Mouse (Mus musculus) 3134 (cell line): ENCODE measurements around the gene Slc35e4.
A peak's percentile ranks its signal among the peaks of the same experiment; 100 is the strongest.

ENCODE experiments used
- DNase-seq: peaks from one replicate; pipeline ENCODE4 v3.0.0-alpha.2; 2011; ENCODE audit warnings: low spot score; ENCODE audit not compliant: insufficient read length; ENCODE audit errors: extremely low read depth

Slc35e4 gene

DNA sequence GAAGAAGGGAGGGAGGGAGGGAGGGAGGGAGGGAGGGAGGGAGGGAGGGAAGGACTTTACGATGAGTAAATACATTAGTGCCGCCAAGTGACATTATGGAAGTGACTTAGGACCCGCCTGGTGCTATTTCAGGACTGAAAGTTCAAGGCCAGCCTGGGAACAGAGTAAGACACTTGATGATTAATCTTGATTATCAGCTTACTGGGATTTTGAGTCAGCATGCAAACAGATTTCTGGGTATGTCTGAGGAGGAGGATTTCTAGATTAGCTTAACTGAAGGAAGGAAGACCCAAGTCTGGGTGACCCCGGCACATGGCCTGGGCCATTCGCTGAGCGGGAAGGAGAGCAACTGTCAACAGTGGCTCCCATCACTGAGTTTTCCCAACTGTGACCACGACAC lies 6.0 kb upstream of the Slc35e4 start:
- no peak for DNase-seq

DNA sequence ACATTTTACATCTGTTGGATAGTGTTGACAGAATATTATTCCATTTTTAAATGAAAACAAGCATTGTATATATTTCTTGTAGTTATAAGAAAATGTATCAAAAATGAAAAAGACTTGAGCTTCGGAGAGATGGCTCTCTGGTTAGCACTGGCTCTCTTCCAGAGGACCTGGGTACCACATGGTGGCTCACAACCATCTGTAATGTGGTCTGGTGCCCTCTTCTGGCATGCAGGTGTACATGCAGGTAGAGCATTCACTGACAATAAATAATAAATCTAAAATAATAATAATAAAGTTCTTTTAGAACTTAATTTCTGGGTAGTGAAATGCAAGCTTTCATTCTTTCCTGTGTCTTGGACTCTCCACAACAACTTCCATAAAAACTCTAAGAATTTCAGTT lies 4.3 kb upstream of the Slc35e4 start:
- no peak for DNase-seq

DNA sequence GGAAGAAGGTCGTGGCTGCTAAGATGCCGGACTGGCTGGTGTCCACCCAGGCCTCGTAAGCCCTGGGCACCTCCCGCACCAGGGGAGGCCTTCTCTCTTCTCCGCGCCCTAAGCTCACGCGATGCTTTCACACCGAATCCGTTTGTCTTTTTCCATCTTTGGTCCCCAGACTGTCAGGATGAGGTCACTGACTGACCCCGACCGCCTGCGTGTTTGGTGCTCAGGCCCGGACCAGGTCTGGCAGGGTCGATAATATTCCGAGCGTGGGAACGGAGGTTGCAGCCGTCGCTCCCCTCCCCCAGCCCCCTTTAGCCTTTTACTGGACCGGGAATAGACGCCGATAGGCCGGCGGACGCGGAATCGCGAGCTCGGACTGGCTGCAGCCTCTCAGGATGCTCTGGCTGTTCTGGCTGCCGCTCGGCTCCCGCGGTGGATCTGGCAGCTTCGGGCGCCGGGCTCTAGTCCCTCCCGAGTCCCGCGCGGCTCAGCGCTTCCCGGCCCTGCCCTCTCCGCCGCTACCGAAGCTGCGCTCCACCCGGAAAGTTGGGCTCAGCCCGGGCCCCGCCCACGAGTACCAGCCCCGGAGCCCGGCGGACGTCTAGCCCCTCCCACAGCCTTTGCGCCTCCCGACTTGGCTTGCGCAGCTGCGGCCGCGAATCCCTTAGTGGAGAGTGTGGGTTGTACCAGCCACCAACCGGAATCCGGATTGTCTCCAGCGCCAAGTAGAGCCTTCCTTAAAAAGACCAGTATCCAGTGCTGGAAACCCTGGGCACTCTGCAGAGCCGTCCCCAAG lies 952 bp downstream of the Slc35e4 start:
- peak; percentile 96 for DNase-seq

DNA sequence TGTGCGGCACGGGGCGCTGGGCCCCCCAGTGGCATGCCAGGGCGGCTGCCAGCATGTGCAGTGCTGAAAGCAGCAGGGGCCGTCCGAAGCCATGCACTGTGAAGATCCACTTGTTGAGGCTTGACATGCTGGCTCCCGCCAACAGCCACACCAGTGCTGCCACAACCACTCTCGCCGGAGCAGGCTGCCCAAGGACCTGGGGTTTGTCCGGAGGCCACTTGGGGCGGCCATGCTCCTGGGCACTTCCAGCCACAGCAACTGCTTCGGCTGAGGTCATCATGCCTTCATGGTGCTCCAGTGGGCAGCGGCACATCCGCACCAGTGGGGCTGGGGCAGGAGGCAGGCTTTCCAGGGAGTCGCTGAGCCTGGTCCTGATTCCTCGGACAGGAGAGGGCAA lies 1.6 kb downstream of the Slc35e4 start:
- no peak for DNase-seq

DNA sequence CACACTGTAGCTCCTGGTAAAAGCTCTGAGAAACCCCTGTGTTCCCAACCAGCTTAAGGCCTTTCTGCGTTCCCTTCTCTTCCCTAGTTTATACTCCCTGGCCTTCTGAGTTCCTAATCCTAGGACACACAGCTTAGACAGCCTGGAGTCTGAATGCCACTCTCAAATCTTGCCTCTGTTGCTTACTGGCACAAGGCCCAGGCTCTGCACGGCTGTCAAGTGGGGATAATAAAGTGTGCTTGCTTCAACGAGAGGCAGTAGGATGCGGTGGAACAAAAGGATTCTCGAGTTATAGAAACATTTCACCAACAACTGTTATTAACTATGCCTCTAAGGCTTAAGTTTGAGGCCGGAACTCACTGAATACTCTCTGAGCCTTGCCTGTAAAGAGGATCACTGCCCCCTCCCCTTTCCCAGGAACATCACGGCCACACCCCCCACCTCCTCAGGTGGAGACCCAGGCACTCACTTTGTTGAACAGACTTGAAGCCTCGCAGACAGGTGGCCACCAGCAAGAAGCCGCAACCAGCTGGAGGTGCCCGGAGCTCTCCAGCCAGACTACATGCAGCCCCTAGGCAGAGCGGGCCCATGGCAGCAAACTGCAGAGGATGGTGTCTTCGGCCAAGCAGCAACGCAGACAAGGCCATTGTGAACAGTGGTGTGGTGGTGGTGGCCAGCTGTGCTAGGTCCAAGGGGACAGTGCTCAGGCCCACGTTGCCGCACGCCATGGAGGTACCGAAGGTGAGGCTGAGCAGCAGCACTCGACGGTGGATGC lies 2.2 kb downstream of the Slc35e4 start:
- no peak for DNase-seq

DNA sequence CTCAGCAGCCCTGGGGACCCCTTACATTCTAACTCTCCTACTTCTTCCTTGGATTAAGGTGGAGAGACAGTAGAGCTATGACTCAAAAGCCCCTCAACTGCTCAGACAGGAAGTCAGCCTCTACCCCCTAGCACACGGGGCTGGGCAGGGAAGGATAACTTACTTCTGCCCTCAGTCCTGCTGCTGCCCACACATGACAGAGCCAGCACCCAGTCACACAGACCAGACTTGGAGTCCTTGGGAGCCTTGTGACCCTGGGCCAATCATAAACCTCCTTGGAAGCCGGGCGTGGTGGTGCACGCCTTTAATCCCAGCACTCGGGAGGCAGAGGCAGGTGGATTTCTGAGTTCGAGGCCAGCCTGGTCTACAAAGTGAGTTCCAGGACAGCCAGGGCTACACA lies 3.0 kb downstream of the Slc35e4 start:
- peak; percentile 50 for DNase-seq

DNA sequence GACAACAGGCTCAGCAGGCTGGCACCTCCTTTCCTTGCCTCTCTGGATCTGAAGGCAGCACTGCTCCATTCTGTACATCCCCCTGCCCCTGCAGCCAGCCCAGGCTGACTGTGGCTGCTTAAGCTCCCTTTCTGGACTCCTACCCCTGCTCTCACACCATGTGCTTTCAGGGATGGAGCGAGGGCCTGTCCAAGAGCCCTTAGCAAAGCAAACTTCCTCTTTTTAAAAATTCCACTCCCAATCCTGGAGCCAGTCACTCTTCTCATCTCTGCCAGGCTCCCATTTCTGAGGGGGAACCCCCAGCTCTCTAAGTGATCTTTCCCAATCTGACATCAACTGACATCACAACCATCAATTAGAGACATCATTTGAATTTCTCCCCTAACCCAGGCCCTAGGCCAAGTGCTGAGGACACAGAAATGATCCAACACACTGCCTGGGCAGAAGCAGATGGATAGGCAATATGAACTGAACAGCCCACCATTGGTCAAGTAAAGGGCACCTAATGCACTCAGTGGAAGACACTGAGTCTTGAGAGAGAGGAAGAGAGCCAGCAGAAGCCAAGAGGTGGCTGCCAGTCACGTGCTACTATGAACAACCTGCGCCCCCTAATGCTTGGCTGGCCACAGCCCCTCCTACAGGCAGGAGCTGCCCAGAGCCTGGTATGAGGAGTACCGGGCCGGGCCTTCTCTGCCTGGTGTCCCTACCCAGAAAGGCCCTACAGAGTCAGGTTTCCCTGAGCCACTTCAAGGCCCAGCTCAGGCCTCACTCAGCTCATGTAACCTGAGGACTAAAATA lies 3.8 kb downstream of the Slc35e4 start:
- peak; percentile 42 for DNase-seq

DNA sequence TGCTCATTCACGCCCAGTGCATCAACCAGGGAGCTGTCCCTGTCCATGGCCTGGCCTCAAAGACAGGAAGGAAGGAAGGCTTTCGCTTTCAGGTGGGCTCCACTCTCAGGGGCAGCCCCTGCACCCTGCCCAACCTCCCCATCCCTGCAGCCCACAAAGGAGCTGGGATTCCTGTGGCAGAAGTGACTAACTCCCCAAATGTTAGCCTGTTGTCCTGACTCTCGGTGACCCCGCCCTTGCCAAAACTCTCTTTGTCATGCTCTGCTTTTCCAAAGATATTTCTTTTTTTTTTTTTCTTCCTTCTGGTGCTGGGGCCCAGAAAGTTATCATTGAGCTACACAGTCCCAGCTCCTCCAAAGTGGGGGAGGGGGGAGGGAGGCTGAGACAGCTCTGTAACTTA lies 5.2 kb downstream of the Slc35e4 start:
- peak; percentile 73 for DNase-seq

DNA sequence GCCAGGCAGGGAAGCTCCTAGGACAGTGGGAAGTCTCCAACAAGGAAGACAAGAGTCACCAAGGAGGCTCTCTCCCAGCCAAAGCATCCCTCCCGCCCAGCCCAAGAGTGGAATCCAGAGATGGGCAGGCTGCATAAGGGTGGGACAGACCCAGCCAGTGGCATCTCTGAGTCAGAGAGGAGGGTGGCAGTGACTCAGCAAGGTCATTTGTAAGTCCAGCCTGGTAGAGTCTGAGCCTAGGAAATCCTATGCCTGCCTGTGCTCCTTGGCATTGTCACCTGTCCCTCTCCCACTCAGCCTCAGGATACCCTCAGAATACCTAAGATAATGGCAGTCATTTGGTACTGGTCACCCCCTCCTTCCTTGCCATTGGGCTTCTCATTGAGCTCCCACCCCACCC lies 9.0 kb downstream of the Slc35e4 start:
- DNase-seq, result peak; percentile 82

DNA sequence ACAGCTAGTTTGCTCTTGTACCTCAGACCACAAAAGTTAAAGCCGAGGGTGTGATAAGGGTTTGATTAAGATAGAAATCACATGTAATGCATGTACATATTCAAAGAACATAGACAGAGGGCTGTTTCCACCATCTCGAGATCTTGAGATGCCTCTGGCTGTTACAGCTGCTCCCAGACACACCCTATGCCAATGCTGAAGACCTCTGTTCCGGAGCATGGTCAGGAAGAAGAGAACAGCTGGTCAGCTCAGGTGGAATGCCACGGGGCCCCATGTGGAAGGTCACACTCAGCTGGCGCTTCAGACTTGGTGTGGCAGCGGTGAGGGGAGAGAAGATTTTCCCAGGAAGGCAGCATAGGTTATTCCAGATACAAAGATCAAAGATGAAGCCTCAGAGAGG lies 9.8 kb downstream of the Slc35e4 start:
- no peak for DNase-seq

DNA sequence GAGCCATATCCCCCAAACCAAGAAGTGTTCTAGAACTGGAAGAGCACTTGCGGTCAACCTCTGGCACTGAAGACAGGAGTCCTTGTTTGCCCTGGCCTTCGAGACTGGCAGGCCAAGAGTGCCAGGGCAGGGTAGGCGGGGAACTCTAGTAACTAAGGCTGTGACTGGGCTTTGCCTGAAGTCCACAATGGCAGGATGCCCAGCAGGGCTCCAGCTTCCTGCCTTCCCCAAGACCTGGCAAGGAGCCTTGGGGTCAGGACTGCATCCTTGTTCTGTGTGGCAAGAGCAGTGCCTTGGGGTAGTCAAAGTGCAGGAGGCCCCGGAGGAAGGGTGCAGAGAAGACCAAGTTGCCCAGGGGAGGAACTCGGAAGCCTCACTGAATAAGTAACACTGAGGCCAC lies 11.4 kb downstream of the Slc35e4 start:
- peak; percentile 89 for DNase-seq

DNA sequence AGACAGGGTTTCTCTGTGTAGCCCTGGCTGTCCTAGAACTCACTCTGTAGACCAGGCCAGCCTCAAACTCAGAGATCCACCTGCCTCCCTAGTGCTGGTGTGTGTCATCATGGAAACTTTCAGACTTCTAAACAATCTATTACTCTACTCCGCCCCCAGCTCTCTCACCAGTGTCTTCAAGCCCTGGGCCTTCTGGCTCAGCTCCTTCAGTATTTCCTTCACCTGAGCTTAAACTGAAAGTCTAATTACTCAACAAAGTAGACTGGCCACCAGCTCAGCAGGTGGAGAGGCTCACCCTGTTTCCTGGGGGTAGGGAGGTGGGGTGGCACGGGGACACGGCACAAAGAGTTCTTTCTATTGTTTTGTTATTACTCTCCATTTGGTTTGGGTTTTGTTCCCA lies 11.9 kb downstream of the Slc35e4 start:
- DNase-seq, result no peak

DNA sequence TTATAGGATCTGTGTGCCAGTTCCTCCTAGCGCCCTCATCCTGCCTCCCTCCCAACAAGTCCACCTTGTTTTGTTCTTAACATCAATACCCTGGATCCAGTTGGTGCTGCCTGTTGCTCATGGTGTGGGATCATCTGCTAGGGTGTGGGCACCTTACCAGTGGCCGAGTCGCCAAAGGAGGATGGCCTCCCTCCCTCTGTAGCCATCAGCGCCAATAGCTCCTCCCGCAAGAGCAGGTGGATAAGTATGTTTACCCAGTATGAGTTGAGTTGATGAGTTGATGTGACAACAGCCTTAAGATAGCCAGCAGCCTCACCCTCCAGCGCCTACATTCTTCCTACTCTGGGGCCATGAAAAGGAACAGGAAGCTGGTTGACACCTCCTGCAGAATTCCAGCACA lies 14.2 kb downstream of the Slc35e4 start:
- DNase-seq, result no peak

DNA sequence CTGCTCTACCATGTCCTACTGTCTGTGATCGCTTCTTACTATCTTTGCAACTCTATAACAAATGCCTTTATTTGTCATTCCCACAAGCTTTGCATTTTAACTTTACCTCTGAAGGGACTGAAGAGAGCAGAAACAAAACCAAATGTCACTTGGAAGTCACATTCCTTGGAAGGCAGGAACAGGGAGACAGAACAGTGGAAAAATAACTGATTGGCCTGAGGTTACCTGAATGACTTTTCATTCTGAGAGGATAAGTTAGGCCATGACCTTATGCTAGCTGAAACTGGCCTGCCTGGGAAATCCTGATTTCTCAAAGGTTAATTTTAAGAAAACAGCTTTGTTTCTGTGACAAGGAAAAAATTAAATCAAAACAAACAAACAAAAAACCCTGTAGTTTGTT lies 18.5 kb downstream of the Slc35e4 start:
- no peak for DNase-seq

DNA sequence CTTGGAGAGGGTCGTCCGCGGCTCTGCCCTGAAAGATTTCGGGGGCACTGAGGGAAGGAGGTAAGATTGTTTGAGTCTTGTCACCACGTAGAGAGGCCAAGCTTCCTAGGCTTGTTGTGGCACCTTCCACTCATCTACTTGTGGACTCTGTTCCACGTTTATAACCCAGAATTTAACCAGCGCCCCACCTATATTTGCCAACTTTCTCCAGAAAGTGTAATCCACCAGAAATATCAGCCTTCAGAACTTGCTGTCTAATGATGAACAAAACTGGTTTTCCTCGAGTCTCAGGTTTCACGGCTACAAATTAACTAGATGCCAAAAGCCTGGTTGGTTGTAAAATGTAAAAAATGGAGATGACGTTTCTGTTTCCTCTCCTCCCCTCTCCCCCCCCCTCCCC lies 19.0 kb downstream of the Slc35e4 start:
- no peak for DNase-seq

DNA sequence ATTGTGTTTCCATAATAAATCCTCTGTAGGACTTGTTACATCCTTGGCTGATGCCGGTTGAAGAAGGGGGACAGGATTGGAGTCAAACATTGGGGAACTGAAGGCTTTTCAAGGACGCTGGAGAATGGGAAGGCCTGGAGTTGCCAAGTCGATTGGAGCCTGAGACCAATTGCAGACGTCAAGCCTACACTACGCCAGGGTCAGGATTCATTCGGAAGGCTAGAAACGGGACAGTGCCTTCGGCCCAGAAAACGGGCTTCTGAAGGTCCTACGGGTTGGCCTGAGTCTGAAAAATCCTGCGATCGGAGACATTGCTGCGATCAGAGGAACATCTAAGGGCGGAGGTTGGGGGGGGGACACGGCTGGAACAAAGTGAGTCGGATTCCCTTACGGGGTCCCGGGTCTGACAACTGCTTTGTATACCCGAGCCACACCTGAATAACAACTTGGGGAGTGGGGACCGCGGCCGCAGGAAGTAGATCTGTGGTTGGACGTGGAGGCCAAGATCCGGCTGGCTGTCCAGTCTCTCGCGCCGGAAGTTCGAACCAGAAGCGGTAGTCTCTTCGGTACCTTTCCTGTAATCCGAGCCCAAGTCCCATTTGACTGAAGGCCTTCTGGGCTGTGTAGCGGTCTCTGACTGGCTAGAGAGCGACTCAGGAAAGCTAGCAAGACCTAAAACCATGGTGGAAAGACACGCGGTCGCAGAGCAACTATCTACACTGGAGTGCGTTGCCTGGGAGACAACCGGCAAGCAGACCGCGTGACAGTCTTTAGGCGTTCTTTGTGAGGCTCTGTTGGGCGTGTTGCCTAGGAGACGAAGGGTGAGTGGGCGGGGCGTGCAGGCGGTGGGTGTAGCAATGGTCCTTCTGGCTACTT lies 19.8 kb downstream of the Slc35e4 start, which contains the start of the genes 4921536K21Rik and Dusp18:
4921536K21Rik (minus strand) TSS at position 693 of the 876 bp plus-strand sequence.
Dusp18 (plus strand) TSS at position 835 of the 876 bp plus-strand sequence.
- peak; percentile 75 for DNase-seq

DNA sequence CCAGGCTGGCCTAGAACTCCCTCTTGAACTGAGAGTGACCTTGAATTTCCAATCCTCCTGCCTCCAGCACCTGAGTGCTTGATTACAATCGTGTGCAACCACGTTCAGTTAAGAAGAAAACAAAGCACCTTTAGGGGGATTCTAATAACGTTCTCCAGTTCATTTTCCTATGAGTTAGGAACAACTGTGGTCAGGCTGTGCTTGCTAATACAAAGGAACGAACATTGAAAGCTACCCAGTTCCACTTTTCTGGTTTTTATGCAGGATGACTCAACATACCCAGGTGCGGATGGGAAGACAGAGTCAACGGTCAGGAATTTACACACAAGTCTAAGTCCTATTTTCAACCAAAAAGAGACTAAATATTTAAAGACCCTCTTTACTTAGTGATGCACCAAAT lies 20.5 kb downstream of the Slc35e4 start:
- DNase-seq, result no peak

DNA sequence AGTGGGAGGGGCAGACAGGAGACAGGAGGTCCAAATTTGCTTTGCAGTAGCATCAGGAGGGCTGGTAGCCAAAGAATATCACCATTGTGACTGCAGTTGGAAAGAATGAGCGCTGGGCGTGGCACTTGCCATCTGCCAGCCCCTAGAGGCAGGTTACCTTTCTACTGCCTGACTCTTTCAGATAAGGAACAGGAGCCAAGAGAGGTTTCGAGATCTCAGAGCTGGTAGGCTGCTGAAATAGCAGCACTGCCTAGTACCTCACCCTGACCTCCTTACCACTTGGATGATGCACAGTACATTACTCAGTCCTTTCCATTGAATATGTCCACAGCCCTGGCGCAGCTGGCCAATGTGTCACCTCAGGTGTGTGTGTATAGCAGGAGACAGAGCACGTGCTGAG lies 27.1 kb downstream of the Slc35e4 start:
- DNase-seq, result no peak

DNA sequence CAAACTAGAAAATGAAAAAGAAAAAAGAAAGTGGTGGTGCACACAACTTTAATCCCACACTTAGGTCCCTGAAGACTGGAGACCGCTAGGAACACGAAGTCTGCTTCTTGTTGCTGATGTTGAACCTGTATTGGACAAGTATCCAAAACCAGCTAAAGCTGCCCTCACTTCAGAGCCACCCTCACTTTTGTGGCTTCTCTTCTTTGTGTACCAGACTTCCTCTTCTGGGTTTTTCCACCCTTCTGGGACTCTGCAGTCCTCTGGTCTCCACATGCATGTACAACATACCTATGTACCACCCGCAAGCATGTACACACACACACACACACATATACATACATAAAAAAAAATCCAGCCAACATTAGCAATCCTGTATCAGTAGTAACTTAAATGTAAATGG lies 30.8 kb downstream of the Slc35e4 start:
- DNase-seq, result no peak

DNA sequence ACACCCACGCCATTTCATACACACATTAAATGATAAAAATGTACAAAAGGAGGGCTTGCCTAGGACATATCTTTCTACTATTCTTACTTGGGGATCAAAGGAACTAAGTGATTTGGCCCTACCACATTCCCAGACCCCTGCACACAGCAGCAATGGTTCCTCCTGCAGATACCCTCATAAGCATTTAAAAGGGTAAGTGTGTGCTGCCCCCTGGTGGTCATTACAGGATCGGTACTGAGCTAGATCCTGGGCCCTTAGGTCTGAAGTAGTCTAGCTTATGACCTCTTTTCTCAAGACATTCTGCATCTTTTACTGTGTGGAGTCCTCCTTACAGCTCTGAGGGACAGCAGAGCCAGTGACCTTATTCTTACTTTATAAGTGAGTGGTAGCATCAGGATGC lies 34.6 kb downstream of the Slc35e4 start:
- DNase-seq, result no peak
